Mouse (Mus musculus) forebrain, embryonic 14.5 days (tissue): ENCODE measurements around the gene Tmub1. TPM values are rescaled to one million over a fixed set of nuclear protein-coding genes. Genes with fewer than 3 reads are reported as not detected.

Experiments used
- ATAC-seq: fragments of 200-750 bp; cut with Nextera tagmentation; 2 replicates; pipeline ENCODE4 v1.8.0; 2017; ENCODE audit warnings: mild to moderate bottlenecking, moderate library complexity
- DNase-seq: peaks from one replicate; pipeline ENCODE4 v3.0.0-alpha.2; 2015; ENCODE audit warnings: low spot score
- H3K27ac ChIP-seq: fragments of 300-500 bp; sonication (generic); 2 replicates; pipeline ENCODE4 v1.5.1; 2014; ENCODE audit warnings: low read depth, mild to moderate bottlenecking, control low read depth, low read length, moderate library complexity
- H3K27me3 ChIP-seq: fragments of 300-500 bp; sonication (generic); replicated peaks from 2 replicates; pipeline ENCODE4 v1.6.1; 2014; ENCODE audit warnings: low read length, control low read depth, mixed read lengths; ENCODE audit not compliant: control insufficient read depth, insufficient read depth
- H3K36me3 ChIP-seq: fragments of 300-500 bp; sonication (generic); 2 replicates; pipeline ENCODE4 v1.6.1; 2014; ENCODE audit warnings: low read length, control low read depth; ENCODE audit not compliant: control insufficient read depth, insufficient read depth
- H3K4me1 ChIP-seq: fragments of 300-500 bp; sonication (generic); 2 replicates; pipeline ENCODE4 v1.6.1; 2014; ENCODE audit warnings: antibody characterized with exemption, low read length, control low read depth; ENCODE audit not compliant: control insufficient read depth, insufficient read depth
- H3K4me2 ChIP-seq: fragments of 300-500 bp; sonication (generic); 2 replicates; pipeline ENCODE4 v1.6.1; 2014; ENCODE audit warnings: mild to moderate bottlenecking, control low read depth, low read length
- H3K4me3 ChIP-seq: fragments of 300-500 bp; sonication (generic); 2 replicates; pipeline ENCODE4 v1.5.1; 2014; ENCODE audit warnings: low read depth, low read length, control low read depth
- H3K9ac ChIP-seq: fragments of 300-500 bp; sonication (generic); 2 replicates; pipeline ENCODE4 v1.6.1; 2014; ENCODE audit warnings: mild to moderate bottlenecking, low read length, control low read depth, moderate library complexity
- H3K9me3 ChIP-seq: fragments of 300-500 bp; sonication (generic); replicated peaks from 2 replicates; pipeline ENCODE4 v1.6.1; 2016; ENCODE audit warnings: low read length, control low read depth, mixed read lengths; ENCODE audit not compliant: control insufficient read depth
- WGBS: fragments of 180-500 bp; shearing (Covaris S2); extraction: QIAGEN DNeasy Blood & Tissue Kit; methylation state at CpG from one replicate; pipeline ENCODE4 v1.1.7; 2014; 5-methylcytosine and 5-hydroxymethylcytosine counted together
- polyA plus RNA-seq: library from polyadenylated mRNA; unstranded; fragments of >200 nt; fragmentation: Nextera tagmentation; extraction: Ambion mirVana; gene quantifications from 2 replicates; pipeline ENCODE4 v1.2.1, GENCODE M21; 2014

Tmub1 gene
- 45.5 and 47.5 TPM in 2 replicates for polyA plus RNA-seq

DNA sequence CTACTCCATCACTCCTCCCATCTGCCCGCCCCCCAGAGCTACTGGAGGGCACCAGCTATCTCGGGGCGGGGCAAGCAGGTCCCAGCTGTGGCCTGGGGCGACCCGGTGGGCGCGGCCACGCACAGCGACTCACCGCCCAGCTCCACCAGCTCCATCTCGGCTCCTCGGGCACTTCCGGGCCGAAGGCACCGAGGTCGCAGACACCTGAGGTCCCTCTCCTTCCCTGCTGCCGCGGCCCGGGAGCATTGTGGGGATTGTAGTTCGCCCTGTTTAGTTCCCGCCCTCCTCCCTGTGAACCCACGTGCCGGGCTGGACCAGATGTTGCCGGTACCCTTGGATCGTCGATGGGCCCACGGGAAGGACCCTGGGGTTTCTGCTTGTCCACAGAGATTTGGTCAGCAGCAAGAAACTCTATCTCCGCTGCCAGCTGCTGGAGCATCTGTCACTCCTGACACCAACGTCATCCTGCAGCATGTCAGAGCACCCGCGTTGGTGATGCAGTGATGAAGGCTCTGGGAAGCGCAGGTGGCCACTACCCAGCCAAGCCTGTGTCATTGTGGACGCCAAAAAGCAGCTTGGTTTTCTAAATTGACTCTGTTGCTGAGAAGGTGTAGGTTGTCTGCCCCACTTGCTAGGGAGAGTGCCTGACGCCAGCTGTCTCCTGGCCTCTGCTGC lies at the start of gene Tmub1:
Gene Tmub1, minus strand, starts transcription at position 231 of the 675 bp plus-strand sequence.
- Histone ChIP-seq H3K36me3 (peaks cover 8% of the 10 kb centered on the region; the same call in 1 of the 2 replicates), H3K9me3 (no peaks in the 10 kb centered on the region), H3K4me3 (peak within 1 kb of the TSS; percentile 65), H3K27me3 (no peaks in the 10 kb centered on the region), H3K9ac (peak within 1 kb of the TSS; percentile 73), H3K4me1 (peaks cover 22% of the 10 kb centered on the region), H3K27ac (peak within 1 kb of the TSS; percentile 52; the same call in 1 of the 2 replicates), H3K4me2 (peak within 1 kb of the TSS; percentile 89)
- WGBS: 2% methylated on average over 34 of the region's 34 CpGs
- ATAC-seq: peak; percentile 45
- peak; percentile 72 for DNase-seq

DNA sequence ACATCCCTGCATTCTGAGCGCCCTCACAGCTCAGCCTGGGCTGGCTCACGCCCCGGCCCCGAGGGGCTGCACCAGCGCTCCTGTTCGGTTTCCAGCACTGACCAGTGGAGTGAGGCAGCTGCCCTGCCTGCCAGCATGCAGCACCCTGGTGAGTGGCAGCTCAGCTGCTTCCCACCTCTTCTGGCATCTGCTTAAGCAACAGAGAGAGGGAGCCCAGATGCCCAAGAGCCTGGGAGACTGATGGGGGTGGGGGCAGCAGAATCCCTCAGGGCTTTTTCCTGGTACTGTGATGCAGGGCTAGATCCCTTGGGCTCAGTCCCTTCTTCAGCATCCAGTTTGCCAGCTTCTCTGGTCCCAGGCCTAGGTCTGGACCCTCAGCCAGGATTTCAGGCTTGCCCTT lies 49.1 kb upstream of the Tmub1 start:
- Histone ChIP-seq H3K9me3 (no peaks in the 10 kb centered on the region), H3K36me3 (peaks cover 71% of the 10 kb centered on the region), H3K4me2 (no peak overlapping the region), H3K27ac (0 out of 2 replicates have a peak overlapping the region, but pooled peaks have one; percentile 1), H3K4me1 (peaks cover 40% of the 10 kb centered on the region), H3K4me3 (no peak overlapping the region), H3K27me3 (0 out of 2 replicates have a peak, but pooled peaks cover 4% of the 10 kb centered on the region), H3K9ac (peak overlapping the region; percentile 6; the same call in 1 of the 2 replicates)
- DNase-seq (peak; percentile 57), ATAC-seq (peak; percentile 13; the same call in 1 of the 2 replicates)
- 51% methylated on average over 6 of the region's 6 CpGs for WGBS

DNA sequence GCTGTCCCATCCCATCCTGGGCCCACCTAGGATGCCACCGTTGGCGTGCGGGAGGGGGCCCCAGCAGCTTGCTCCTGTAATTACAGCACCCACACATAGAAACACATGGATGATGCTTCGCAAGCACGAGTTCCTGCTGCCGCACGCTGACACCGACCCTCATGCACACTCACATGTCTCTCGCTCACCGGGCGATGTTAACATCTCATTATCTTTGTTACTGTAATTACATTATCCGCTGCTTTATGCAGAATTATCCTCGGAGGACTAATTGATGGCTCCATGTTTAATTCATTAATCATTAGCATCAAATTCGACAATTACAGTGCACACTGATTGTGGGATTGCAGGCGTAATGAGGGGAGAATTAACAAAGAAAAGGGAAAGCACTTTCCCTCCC lies 47.4 kb upstream of the Tmub1 start:
- H3K36me3 ChIP-seq: peaks cover 71% of the 10 kb centered on the region
- H3K4me2 ChIP-seq: no peak overlapping the region
- peak overlapping the region; percentile 16 for H3K27ac ChIP-seq
- peak; percentile 60 for ATAC-seq
- no peak overlapping the region for H3K4me3 ChIP-seq
- 0 out of 2 replicates have a peak, but pooled peaks cover 4% of the 10 kb centered on the region for H3K27me3 ChIP-seq
- peak; percentile 85 for DNase-seq
- no peak overlapping the region for H3K9ac ChIP-seq
- H3K4me1 ChIP-seq: peaks cover 40% of the 10 kb centered on the region
- 16% methylated on average over 15 of the region's 15 CpGs for WGBS
- no peaks in the 10 kb centered on the region for H3K9me3 ChIP-seq

DNA sequence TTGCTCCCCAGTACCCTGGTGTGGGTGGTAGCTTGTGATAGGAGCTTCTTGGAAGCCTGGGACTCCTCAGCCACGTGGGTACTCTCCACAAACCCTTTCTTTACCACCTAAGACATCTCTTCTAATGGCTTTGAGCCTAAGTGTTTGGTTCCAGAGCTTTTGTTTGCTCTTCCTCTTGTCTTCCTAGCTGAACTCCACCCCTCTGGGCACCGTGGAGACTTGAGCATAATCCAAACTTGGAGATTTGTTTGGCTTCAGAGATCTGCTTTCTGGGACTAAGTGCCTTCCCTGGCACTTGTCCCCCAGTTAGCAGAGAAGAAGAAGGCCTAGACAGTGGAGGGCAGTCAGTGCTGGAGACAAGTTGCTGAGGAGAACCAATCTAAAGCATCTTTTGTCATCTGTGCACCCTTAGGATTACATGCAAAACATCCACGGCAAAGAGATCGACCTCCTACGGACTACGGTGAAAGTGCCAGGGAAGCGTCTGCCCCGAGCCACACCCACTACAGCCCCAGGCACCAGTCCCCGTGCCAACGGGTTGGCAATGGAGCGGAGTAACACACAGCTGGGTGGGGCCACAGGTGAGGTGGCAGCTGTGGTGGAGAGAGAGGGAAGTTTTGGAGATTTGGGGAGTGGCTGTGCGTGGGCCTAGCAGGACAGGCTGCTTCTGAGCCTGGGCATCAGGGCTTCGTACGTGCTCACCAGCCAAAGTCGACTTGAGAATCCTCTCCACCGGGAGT lies 45.1 kb upstream of the Tmub1 start:
- WGBS: 87% methylated on average over 16 of the region's 16 CpGs
- no peak overlapping the region for H3K9ac ChIP-seq
- 0 out of 2 replicates have a peak, but pooled peaks cover 4% of the 10 kb centered on the region for H3K27me3 ChIP-seq
- peaks cover 77% of the 10 kb centered on the region for H3K36me3 ChIP-seq
- H3K27ac ChIP-seq: no peak overlapping the region
- no peak for ATAC-seq
- DNase-seq: no peak
- peaks cover 30% of the 10 kb centered on the region for H3K4me1 ChIP-seq
- H3K4me3 ChIP-seq: no peak overlapping the region
- H3K4me2 ChIP-seq: no peak overlapping the region
- H3K9me3 ChIP-seq: no peaks in the 10 kb centered on the region

DNA sequence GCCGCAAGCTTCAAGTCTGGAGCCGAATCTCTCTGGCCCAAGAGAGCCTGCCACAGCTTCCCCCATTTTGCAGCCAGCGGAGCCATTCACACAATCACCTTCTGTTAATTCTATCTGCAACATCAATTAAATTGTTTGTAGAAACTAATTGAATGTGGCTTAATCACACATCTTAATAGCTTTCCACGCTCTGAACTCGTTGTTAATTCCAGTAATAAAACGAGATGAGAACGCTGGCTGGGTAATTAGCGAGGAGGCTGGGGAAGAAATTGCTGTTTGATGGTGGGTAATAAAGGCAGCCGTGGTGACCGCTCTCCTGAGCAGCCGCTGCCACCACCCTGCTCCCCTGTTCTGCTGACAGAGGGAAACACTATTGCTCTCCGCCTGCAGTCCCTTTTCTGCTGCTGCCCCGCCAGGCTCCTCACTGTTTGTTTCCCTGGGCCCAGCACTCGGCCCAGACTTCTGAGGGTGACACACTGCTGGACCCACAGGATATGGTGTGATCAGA lies 42.8 kb upstream of the Tmub1 start:
- Histone ChIP-seq H3K36me3 (peaks cover 80% of the 10 kb centered on the region), H3K9ac (no peak overlapping the region), H3K27me3 (0 out of 2 replicates have a peak, but pooled peaks cover 4% of the 10 kb centered on the region), H3K4me2 (no peak overlapping the region), H3K4me1 (peaks cover 14% of the 10 kb centered on the region), H3K4me3 (no peak overlapping the region), H3K9me3 (no peaks in the 10 kb centered on the region), H3K27ac (no peak overlapping the region)
- ATAC-seq (no peak), DNase-seq (peak; percentile 45)
- WGBS: 23% methylated on average over 14 of the region's 14 CpGs

- peaks cover 15% of the 10 kb centered on the region for H3K4me1 ChIP-seq
- H3K27ac ChIP-seq: no peak overlapping the region
- no peak for ATAC-seq
- H3K36me3 ChIP-seq: peaks cover 71% of the 10 kb centered on the region
- 88% methylated on average over 5 of the region's 5 CpGs for WGBS
- DNase-seq: no peak
- no peaks in the 10 kb centered on the region for H3K9me3 ChIP-seq
- no peak overlapping the region for H3K4me3 ChIP-seq
- no peaks in the 10 kb centered on the region for H3K27me3 ChIP-seq
- H3K4me2 ChIP-seq: no peak overlapping the region
- H3K9ac ChIP-seq: no peak overlapping the region
Measured at GRCm38 (mm10) chr5:24486738-24487137, 39.1 kb upstream of the Tmub1 start.

- Histone ChIP-seq H3K4me1 (peaks cover 20% of the 10 kb centered on the region), H3K4me2 (no peak overlapping the region), H3K9ac (no peak overlapping the region), H3K4me3 (no peak overlapping the region), H3K27ac (no peak overlapping the region), H3K27me3 (no peaks in the 10 kb centered on the region), H3K36me3 (peaks cover 69% of the 10 kb centered on the region), H3K9me3 (no peaks in the 10 kb centered on the region)
- WGBS: 1% methylated on average over 8 of the region's 8 CpGs
- peak; percentile 92 for DNase-seq
- ATAC-seq: no peak
Measured at GRCm38 (mm10) chr5:24486097-24486496, 38.4 kb upstream of the Tmub1 start.

DNA sequence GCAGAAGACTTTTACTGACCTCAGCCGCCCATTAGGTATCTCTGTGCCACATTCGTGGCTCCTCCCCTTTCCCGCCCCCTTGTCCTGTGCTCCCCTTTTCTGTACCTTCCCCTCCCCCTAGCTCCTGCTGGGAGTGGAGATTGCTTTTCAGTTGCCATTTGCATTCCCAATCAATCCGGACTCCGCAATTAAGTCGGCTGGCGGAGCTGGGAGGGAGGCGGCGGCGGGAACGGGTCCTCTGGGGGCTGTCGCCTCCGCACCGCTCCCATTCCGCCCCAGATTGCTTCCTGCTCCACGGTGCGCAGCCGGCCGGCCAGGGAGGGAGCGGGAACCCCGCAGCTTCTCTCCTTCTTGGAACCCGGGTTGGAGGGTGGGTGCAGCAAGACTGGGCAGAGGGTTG lies 37.3 kb upstream of the Tmub1 start:
- Histone ChIP-seq H3K9ac (peak overlapping the region; percentile 47), H3K9me3 (no peaks in the 10 kb centered on the region), H3K27me3 (no peaks in the 10 kb centered on the region), H3K4me3 (0 out of 2 replicates have a peak overlapping the region, but pooled peaks have one; percentile 5), H3K4me1 (peaks cover 21% of the 10 kb centered on the region), H3K27ac (no peak overlapping the region), H3K36me3 (peaks cover 69% of the 10 kb centered on the region), H3K4me2 (peak overlapping the region; percentile 46)
- 4% methylated on average over 22 of the region's 22 CpGs for WGBS
- peak; percentile 35 for ATAC-seq
- peak; percentile 76 for DNase-seq
